Mouse (Mus musculus) limb, embryonic 12.5 days (tissue): ENCODE results near the gene Fgfrl1. TPM values are rescaled to one million over a fixed set of nuclear protein-coding genes. Genes with fewer than 3 reads are reported as not detected.

Source experiments
- ATAC-seq: fragments of 200-750 bp; cut with Nextera tagmentation; 2 replicates; pipeline ENCODE4 v1.8.0; 2017; ENCODE audit warnings: low read depth, moderate TSS enrichment; ENCODE audit not compliant: insufficient number of reproducible peaks, insufficient read depth, low FRiP score, low TSS enrichment
- H3K27ac ChIP-seq: fragments of 300-500 bp; sonication (generic); 2 replicates; pipeline ENCODE4 v1.5.1; 2016; ENCODE audit warnings: mild to moderate bottlenecking, moderate library complexity
- H3K27me3 ChIP-seq: fragments of 300-500 bp; sonication (generic); 2 replicates; pipeline ENCODE4 v1.6.1; 2016; ENCODE audit warnings: mild to moderate bottlenecking, moderate library complexity
- H3K36me3 ChIP-seq: fragments of 300-500 bp; sonication (generic); 2 replicates; pipeline ENCODE4 v1.6.1; 2016; ENCODE audit warnings: mild to moderate bottlenecking, moderate library complexity
- H3K4me1 ChIP-seq: fragments of 300-500 bp; sonication (generic); replicated peaks from 2 replicates; pipeline ENCODE4 v1.6.1; 2016
- H3K4me2 ChIP-seq: fragments of 300-500 bp; sonication (generic); 2 replicates; pipeline ENCODE4 v1.6.1; 2016; ENCODE audit warnings: mild to moderate bottlenecking, moderate library complexity
- H3K4me3 ChIP-seq: fragments of 300-500 bp; sonication (generic); replicated peaks from 2 replicates; pipeline ENCODE4 v1.5.1; 2016; ENCODE audit warnings: mild to moderate bottlenecking
- H3K9ac ChIP-seq: fragments of 300-500 bp; sonication (generic); replicated peaks from 2 replicates; pipeline ENCODE4 v1.6.1; 2016; ENCODE audit warnings: mild to moderate bottlenecking, moderate library complexity
- H3K9me3 ChIP-seq: fragments of 300-500 bp; sonication (generic); 2 replicates; pipeline ENCODE4 v1.6.1; 2016; ENCODE audit warnings: mild to moderate bottlenecking, moderate library complexity
- WGBS: fragments of 180-500 bp; shearing (Covaris S2); methylation state at CpG from one replicate; pipeline ENCODE4 v1.1.7; 2016; 5-methylcytosine and 5-hydroxymethylcytosine counted together
- polyA plus RNA-seq: library from polyadenylated mRNA; unstranded; fragments of >200 nt; fragmentation: Nextera tagmentation; extraction: Ambion mirVana; gene quantifications from 2 replicates; pipeline ENCODE4 v1.2.1, GENCODE M21; 2016

Fgfrl1 gene
- polyA plus RNA-seq, 1 experiment from 2014 or later, result 55.2 TPM

DNA sequence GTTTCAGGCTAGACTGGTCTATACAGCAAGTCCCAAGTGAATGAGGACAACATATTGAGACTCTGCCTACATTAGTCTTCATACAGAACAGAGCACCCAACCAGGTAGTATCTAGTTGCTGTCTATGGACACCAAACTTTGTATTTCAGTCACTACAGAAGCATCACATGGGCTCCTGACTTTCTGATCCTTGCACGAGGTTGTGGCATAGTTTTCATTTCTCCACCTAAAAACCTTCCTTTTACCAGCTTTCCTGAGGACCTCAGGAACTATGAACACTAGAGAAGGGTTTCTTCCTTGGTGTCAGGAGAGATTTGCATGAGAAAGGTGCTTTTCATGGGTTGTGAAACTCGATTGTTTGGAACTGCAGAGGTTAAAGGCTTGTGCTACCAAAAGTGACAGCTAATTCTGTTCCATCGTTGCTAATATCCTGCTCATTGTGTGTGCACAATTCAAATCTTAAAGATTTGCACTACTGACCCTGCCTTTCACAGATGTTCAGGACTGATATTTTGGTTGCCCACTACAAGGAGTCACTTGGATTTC, 23.7 kb upstream of the Fgfrl1 start:
- peaks cover 10% of the 10 kb centered on the region for H3K4me1 ChIP-seq
- peaks cover 23% of the 10 kb centered on the region for H3K36me3 ChIP-seq
- ATAC-seq, result no peak
- H3K4me2 ChIP-seq, result peak overlapping the region; percentile 75
- peak overlapping the region; percentile 93 for H3K27ac ChIP-seq
- H3K9me3 ChIP-seq, result no peaks in the 10 kb centered on the region
- peak overlapping the region; percentile 53 for H3K4me3 ChIP-seq
- H3K9ac ChIP-seq, result peak overlapping the region; percentile 76
- WGBS, result 15% methylated on average over 3 of the region's 3 CpGs
- no peaks in the 10 kb centered on the region for H3K27me3 ChIP-seq

GRCm38 (mm10) chr5:108668977-108669936, 22.9 kb upstream of the Fgfrl1 start, which contains the start of gene Dgkq:
Dgkq (minus strand) TSS chr5:108669672.
- Histone ChIP-seq H3K4me3 (peak within 1 kb of the TSS; percentile 53), H3K9me3 (no peaks in the 10 kb centered on the region), H3K9ac (peak within 1 kb of the TSS; percentile 76), H3K4me1 (peaks cover 15% of the 10 kb centered on the region), H3K27me3 (no peaks in the 10 kb centered on the region), H3K36me3 (peaks cover 23% of the 10 kb centered on the region), H3K27ac (peak within 1 kb of the TSS; percentile 93), H3K4me2 (peak within 1 kb of the TSS; percentile 75)
- ATAC-seq, result peak; percentile 81
- WGBS, result 7% methylated on average over 43 of the region's 43 CpGs

- peak overlapping the region; percentile 75 for H3K4me2 ChIP-seq
- peaks cover 23% of the 10 kb centered on the region for H3K36me3 ChIP-seq
- no peaks in the 10 kb centered on the region for H3K9me3 ChIP-seq
- H3K9ac ChIP-seq, result no peak overlapping the region
- no peak overlapping the region; the same call in 1 of the 2 replicates for H3K27ac ChIP-seq
- ATAC-seq, result no peak
- H3K4me1 ChIP-seq, result peaks cover 15% of the 10 kb centered on the region
- no peaks in the 10 kb centered on the region for H3K27me3 ChIP-seq
- 75% methylated on average over 9 of the region's 9 CpGs for WGBS
- H3K4me3 ChIP-seq, result peak overlapping the region; percentile 53
These were observed 22.2 kb upstream of the Fgfrl1 start for GRCm38 (mm10) chr5:108669986-108670385.

DNA sequence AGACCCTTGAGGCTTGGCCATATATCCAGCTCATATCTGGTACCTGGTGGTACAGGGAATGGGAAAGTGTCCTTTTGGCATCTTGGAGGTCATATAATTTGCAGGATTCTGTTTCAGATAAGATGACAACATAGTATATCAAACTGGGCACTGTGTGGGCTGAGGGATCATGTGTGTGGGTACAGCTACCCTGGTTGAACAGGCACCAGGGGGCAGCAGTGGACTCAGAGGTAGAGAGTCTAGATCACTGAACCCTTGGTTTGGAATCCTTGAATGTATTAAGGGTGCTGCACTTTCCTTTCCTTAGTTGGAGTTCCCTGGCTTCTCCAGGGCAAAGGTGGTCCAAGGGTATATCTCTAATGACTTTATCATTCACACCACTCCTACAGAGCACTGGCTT, 21.4 kb upstream of the Fgfrl1 start:
- no peak overlapping the region for H3K4me3 ChIP-seq
- no peaks in the 10 kb centered on the region for H3K9me3 ChIP-seq
- H3K27ac ChIP-seq, result no peak overlapping the region
- peaks cover 18% of the 10 kb centered on the region for H3K4me1 ChIP-seq
- H3K9ac ChIP-seq, result no peak overlapping the region
- no peak overlapping the region for H3K4me2 ChIP-seq
- H3K27me3 ChIP-seq, result no peaks in the 10 kb centered on the region
- peaks cover 23% of the 10 kb centered on the region for H3K36me3 ChIP-seq
- no peak for ATAC-seq

- 94% methylated on average over 12 of the region's 12 CpGs for WGBS
- H3K4me2 ChIP-seq, result no peak overlapping the region
- H3K27me3 ChIP-seq, result no peaks in the 10 kb centered on the region
- peaks cover 23% of the 10 kb centered on the region for H3K36me3 ChIP-seq
- no peak overlapping the region for H3K4me3 ChIP-seq
- no peaks in the 10 kb centered on the region for H3K9me3 ChIP-seq
- ATAC-seq, result no peak
- peaks cover 21% of the 10 kb centered on the region for H3K4me1 ChIP-seq
- H3K9ac ChIP-seq, result no peak overlapping the region
- no peak overlapping the region for H3K27ac ChIP-seq
These were observed 20.4 kb upstream of the Fgfrl1 start for GRCm38 (mm10) chr5:108671757-108672156.

GRCm38 (mm10) chr5:108674624-108675023, 17.6 kb upstream of the Fgfrl1 start:
- Histone ChIP-seq H3K9me3 (no peaks in the 10 kb centered on the region), H3K27me3 (no peaks in the 10 kb centered on the region), H3K36me3 (peaks cover 23% of the 10 kb centered on the region), H3K4me2 (no peak overlapping the region), H3K4me3 (no peak overlapping the region), H3K4me1 (peaks cover 31% of the 10 kb centered on the region), H3K9ac (no peak overlapping the region), H3K27ac (no peak overlapping the region)
- ATAC-seq, result no peak
- WGBS, result 85% methylated on average over 2 of the region's 2 CpGs

DNA sequence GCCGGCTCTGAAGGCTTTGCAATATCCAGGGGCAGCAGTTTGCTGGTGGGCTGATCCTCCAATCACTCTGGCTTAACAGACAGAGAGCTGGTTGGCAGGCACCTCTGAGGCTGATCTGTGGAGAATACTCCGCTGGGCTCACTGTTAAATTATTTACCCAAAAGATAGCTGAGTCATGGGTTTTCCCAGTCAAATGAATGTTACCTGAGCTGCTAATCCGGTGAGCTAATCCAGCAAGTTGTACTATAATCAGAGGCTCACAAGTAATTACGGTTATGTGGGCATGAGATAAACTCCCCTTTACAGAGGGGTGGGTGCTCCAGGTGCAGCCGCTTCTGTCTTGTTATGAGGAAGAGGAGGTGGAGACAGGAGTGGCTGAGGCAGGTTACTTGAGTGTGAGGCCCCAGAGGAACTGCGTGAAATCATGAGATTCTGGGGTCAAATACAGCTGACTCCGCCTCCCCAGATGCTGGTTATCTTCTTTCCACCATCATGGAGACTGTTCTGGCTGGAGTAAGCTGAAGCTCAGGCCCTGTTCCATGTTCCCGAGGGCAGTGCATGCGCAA, 16.8 kb upstream of the Fgfrl1 start, which contains the start of gene Slc26a1:
Gene Slc26a1 (minus strand): TSS at position 319 of the 566 bp plus-strand sequence.
- 81% methylated on average over 9 of the region's 9 CpGs for WGBS
- Histone ChIP-seq H3K4me1 (peaks cover 24% of the 10 kb centered on the region), H3K36me3 (peaks cover 23% of the 10 kb centered on the region), H3K9ac (no peak within 1 kb of the TSS), H3K4me2 (no peak within 1 kb of the TSS), H3K9me3 (no peaks in the 10 kb centered on the region), H3K27ac (no peak within 1 kb of the TSS), H3K4me3 (no peak within 1 kb of the TSS), H3K27me3 (no peaks in the 10 kb centered on the region)
- ATAC-seq, result no peak

DNA sequence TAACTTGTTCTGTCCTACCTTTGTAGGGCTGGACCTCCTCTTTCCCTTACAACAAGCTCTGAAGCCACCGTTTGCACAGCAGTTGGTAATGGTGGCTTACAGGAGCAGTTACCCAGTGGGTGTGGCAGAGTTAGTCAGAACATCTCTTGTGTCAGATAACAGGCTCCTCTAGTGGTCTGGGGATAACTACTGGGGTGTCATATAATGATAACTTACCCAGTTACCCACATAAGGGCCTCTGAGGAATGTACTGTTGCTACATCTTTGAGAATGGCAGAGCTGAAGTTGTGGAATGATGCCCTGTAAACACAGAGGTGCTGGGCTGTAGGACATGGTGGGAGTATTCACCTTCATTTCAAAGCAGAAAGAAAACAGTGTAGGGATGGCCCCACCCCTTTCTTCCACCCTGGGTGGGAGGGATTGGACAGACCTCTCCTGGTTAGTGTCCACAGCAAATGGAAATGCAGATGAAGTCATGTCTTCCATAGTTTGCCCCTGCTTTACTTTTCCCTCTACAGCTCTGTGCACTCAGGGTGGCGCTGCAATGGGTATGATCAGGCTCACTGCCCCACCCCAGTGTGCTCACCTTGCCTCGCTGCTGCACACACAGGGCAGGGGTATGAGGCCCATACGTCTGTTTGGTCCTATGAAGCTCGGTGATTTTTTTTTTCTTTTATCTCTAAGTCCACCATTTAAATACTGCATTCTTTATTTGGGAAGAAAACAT, 15.2 kb upstream of the Fgfrl1 start:
- H3K4me3 ChIP-seq, result peak overlapping the region; percentile 37
- H3K27me3 ChIP-seq, result no peaks in the 10 kb centered on the region
- WGBS, result 8% methylated on average over 5 of the region's 5 CpGs
- no peak for ATAC-seq
- peak overlapping the region; percentile 55 for H3K9ac ChIP-seq
- H3K4me1 ChIP-seq, result peaks cover 23% of the 10 kb centered on the region
- H3K36me3 ChIP-seq, result peaks cover 18% of the 10 kb centered on the region
- H3K9me3 ChIP-seq, result no peaks in the 10 kb centered on the region
- H3K4me2 ChIP-seq, result peak overlapping the region; percentile 55
- peak overlapping the region; percentile 91 for H3K27ac ChIP-seq

- peak; percentile 84 for ATAC-seq
- Histone ChIP-seq H3K27ac (peak overlapping the region; percentile 91), H3K36me3 (peaks cover 10% of the 10 kb centered on the region), H3K4me3 (peak overlapping the region; percentile 37), H3K9me3 (no peaks in the 10 kb centered on the region), H3K9ac (peak overlapping the region; percentile 55), H3K4me2 (peak overlapping the region; percentile 55), H3K27me3 (no peaks in the 10 kb centered on the region), H3K4me1 (peaks cover 23% of the 10 kb centered on the region)
- 5% methylated on average over 25 of the region's 25 CpGs for WGBS
These were observed 14.4 kb upstream of the Fgfrl1 start for GRCm38 (mm10) chr5:108677605-108678295.

DNA sequence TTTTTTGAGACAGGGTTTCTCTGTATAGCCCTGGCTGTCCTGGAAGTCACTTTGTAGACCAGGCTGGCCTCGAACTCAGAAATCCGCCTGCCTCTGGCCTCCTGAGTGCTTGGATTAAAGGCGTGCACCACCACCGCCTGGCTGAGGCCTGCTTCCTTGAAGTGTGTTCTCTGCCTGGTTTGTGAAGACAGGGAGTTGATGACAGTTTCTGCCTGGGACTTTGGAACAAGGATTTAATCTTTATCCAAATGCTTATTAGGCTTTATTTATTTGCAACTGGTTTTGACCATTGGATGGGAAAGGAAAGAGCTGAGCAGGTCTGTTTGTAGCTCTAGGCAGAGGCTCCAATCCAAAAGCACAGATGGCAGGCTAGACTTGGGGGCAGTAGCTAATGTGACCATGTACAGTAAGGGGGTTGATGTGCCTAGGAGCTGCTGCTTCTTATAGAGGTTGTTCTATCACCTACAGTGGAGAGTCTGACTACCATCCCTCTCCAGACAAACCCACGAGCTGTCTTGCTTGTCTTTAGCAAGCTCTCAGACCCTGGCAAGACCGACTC, 13.8 kb upstream of the Fgfrl1 start:
- H3K4me1 ChIP-seq, result peaks cover 23% of the 10 kb centered on the region
- no peaks in the 10 kb centered on the region for H3K27me3 ChIP-seq
- H3K27ac ChIP-seq, result peak overlapping the region; percentile 53
- 85% methylated on average over 6 of the region's 6 CpGs for WGBS
- H3K9ac ChIP-seq, result no peak overlapping the region
- H3K9me3 ChIP-seq, result no peaks in the 10 kb centered on the region
- no peak overlapping the region for H3K4me3 ChIP-seq
- H3K36me3 ChIP-seq, result peaks cover 3% of the 10 kb centered on the region; the same call in 1 of the 2 replicates
- no peak for ATAC-seq
- H3K4me2 ChIP-seq, result no peak overlapping the region
